Mouse (Mus musculus): ENCODE measurements at regions not wholly inside any gene's neighbourhood (a gene's known extent, or its start where the extent isn't known, plus 50 kb on each side); places are given as distances from the start of the nearest gene placed in this dataset.

DNA sequence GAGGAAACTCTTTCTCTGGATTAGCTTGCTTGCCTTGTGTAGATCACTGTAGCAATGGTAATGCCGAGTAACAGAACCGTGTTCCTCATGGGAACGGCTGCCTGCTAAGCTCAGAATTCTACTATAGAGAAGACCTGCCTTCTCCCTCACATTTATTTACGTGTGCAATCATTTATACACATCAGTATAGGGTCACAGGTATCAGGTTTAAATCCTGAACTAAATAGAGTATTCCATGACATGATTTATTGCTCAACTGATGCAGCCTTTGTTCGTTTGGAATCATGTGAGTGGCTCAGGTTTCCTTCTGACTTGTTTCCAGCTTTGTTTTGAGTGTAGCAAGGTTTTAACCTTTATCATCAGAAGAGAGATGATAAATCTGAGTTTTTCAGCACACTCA is 329.4 kb downstream of the Galc start:
- no peak for DNase-seq
- intact Hi-C loops (cut with DNase I): no loop called here

DNA sequence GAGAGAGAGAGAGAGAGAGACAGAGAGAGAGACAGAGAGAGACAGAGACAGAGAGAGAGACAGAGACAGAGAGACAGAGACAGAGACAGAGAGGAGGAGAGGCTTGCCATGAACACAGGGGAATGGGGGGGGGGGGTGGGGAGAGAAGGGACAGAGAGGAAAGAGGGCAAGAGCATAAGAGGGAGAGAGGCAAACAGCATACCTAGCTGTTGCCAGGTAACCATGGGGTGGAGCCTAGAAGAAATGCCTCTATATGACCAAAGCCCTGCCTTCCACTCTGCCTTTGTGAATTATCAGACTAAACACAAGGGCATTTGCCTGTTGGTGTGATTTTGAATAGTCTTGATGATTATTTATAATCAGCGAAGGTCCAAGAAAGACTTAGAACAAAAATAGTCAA is 332.2 kb downstream of the Galc start:
- intact Hi-C loops (cut with DNase I): no loop called here
- DNase-seq: no peak

DNA sequence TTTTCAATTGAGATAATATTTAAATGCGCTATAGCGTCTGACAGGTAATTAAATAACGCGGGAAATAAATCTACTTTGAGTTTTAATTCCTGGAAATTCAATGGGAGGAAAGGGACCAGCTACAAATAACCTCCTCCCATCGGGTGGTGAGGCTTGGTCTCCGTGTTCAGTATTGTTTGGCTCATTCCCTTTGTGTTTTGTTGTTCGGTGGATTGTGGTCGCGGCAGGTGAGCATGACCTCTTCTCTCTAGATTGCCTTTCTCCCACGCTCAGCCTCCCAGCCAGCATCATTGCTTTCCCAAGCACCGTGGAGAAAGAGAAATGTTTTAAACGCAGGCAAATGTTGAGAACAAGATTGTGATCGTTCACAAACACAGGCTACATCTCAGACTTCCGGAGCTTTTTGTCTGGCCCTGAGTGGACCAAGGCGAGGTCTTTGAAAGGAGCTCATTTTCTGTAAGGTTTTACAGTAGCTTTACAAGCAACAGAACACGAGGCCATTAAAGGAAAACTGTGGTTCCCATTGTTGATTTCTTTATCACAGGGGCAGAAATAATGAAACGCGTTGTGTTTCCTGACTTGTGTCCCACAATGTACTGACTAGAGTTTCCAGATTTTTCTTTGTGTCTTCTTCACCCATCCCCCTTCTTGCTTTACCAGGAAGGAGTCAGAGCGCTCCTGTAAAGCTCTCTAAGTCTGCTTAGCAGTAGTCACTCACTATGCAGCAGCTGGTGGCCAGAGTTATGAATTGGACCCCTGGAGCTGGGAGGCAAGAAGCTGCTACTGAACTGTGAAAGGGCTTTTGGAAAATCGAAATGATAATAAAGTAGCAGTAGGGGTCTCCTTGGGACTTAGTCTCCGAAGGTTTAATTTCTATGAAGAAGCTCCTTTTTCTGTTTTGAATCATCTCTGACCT is 337.7 kb downstream of the Galc start:
- intact Hi-C loops (cut with DNase I): no loop called here
- DNase-seq: no peak

GRCm38 (mm10) chr12:97918416-97918815 is 340.8 kb downstream of the Galc start:
- intact Hi-C loops (cut with DNase I): no loop called here
- DNase-seq: no peak

- intact Hi-C loops (cut with DNase I): no loop called here
Measured at GRCm38 (mm10) chr12:97915026-97915425, 344.2 kb downstream of the Galc start.

DNA sequence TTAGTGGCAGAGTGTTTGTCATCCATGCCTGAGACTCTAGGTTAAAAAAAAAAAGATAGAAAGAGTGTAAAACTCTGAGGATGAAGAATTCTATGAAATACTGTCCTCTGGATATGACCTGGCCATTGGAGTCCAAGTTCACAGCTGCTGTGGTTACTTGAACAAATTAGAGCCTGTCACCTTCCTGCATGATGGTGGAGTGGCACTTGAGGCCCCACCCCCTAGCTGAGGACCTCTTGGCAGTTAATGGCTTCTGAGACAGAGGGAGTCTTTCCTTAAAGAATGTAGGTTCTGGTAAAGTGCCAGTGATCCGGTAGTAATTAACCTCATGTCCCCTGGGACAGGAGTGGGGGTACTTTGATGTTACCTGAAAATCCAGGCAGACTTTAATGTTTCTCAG is 346.5 kb downstream of the Galc start:
- no peak for DNase-seq
- intact Hi-C loops (cut with DNase I): no loop called here

More at GRCm38 (mm10) chr12:97915026-97915425, 344.2 kb downstream of the Galc start:
- DNase-seq: no peak

DNA sequence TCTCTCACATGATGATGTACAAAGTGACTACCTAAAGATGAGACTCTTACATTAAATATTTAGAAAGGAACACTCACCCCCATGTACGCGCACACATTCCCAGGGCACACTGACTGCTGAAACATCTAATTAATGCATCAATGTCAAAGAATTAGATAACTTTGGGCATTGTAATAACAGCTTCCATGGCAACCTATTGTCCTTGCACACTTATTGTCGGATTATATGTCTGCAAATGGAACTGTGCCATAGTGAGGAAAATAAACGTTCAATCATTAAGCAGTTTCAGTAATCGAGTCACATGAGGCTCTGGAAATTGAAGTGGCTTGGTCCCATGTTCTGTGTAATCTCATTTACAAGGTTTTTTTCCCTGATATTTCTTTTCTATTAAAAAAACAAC is 360.0 kb downstream of the Galc start:
- intact Hi-C loops (cut with DNase I): no loop called here
- no peak for DNase-seq

GRCm38 (mm10) chr12:97898178-97898577 is 361.1 kb downstream of the Galc start:
- no peak for DNase-seq
- intact Hi-C loops (cut with DNase I): no loop called here

GRCm38 (mm10) chr12:97895981-97896380 is 363.3 kb downstream of the Galc start:
- intact Hi-C loops (cut with DNase I): no loop called here
- no peak for DNase-seq

DNA sequence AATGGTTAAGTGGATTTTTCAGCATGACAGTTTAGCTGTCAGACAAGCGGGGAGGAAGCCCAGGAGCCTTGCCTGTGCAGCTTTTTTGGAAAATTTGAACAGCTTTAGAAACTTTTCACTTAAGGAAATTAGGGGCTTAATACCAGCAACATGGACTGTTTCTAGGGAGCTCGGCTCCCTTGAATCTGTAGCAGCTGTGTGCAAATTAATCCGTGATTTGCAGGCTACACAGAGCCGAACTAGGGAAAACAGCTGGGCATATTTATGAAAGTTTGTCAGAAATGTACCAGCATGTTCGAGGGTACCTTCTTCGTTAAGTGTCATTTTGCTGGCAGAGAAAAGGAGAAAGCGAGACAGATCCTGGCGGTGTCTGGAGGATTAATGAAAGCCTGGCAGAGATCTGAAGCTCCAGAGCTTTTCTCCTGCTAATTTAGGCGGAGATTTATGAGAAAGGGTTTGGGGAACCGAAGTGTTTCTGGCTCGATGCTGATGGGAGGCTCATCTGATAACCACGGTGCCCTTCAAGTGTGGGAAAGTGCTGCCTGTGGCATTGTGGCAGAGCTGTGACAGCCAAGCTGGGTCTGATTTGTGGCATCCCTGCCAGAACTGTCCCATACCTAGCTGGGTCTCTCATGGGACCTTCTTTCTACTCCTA is 370.3 kb downstream of the Galc start:
- intact Hi-C loops (cut with DNase I): no loop called here
- no peak for DNase-seq

DNA sequence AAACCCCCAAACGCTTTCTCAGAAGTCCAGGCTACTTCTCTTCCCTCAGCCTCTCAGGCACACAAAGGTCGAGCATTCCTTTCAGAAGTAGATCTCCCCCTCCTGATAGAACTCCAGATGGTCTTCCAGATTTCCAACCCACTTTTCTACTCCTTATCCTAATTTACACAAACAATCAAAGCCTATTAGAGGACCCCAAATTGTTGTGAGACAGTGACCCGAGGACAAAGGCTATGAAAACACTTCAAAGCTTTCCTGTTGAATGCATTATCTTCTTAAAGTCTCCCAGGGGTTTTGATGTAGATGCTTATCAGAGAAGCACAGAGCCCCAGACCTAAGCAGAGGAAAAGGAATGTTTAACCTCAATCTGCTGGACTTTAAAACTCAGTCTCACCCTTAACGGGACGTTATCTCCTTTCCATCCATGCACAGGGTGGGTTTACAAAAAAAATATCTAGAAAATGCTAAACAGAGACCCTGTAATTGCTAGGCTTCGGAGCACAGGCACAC is 370.9 kb downstream of the Galc start:
- DNase-seq: no peak
- intact Hi-C loops (cut with DNase I): no loop called here

DNA sequence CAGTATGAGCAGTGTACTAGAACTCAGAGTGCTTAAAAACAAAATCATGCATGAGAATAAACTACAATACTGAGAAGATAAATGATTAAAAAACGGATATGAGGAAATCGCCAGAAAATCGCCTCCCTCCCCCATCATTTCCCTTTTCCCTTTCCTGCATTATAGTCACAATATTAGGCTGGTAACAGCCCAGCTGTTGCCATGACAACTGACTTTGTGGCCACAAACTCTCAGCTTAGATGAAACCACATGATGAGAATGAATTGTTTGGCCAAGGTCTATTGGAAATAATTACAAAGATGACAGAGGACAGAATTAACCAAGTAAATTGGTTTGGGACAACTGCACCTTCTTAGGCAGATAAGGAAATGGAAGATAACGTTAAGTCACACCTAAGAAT is 376.8 kb downstream of the Galc start:
- no peak for DNase-seq
- intact Hi-C loops (cut with DNase I): no loop called here

DNA sequence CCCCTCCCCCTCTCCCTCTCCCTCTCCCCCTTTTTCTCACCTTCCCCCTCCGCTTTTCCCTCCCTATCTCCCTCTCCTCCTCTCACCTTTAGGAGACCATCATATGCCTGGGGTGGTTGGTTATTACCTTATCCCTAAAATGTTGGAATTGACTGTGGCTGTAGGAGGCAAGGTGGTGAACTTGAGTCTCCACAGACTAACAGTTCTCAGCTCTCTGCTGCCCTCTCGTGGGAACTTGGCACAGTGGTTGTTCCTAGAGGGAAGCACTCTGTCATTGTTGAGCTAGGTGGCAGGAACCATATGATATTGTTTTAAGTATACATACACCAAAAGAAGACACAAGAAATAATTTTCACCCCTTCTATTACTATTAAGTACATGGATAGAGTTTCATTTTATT is 386.9 kb downstream of the Galc start:
- intact Hi-C loops (cut with DNase I): loop anchor here (5.0 kb wide), 1 partner anchor 310 kb away; no protein-coding TSS in a partner anchor
- peak; percentile 61 to 81 for DNase-seq

GRCm38 (mm10) chr12:97862921-97863320 is 396.3 kb downstream of the Galc start:
- intact Hi-C loops (cut with DNase I): no loop called here
- no peak for DNase-seq

DNA sequence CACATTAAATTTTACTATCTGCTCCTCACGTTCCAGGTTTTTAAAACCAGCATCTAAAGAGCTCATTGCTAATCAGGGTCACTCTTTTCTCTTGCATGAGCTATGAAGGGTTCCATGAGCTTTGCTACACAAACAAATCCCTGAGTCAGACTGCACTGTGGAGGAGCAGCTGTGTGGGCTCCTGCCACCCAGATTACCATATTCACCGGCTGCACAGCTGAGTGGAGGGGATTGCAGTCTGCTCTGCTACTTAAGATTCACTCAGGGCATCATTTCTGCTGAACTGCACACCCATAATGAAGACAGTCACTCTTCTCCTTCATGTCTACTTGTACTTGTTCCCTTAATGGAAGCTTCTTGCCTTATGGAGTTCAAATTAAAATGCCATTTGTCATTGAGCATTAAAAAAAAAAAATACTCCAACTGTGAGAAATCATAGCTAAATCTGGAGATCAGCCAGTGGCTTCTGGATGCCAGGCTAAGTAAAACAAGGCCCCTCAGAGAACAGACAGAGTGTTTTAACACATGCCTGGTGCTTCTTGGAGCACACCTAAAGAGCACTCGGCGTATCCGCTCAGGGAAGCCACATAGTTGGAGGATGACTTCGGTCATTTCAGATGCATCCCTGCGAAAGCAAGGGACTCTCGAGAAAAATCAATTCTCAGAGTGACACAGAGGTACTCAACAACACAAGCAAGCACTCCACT is 422.9 kb downstream of the Galc start:
- intact Hi-C loops (cut with DNase I): no loop called here
- DNase-seq: no peak

DNA sequence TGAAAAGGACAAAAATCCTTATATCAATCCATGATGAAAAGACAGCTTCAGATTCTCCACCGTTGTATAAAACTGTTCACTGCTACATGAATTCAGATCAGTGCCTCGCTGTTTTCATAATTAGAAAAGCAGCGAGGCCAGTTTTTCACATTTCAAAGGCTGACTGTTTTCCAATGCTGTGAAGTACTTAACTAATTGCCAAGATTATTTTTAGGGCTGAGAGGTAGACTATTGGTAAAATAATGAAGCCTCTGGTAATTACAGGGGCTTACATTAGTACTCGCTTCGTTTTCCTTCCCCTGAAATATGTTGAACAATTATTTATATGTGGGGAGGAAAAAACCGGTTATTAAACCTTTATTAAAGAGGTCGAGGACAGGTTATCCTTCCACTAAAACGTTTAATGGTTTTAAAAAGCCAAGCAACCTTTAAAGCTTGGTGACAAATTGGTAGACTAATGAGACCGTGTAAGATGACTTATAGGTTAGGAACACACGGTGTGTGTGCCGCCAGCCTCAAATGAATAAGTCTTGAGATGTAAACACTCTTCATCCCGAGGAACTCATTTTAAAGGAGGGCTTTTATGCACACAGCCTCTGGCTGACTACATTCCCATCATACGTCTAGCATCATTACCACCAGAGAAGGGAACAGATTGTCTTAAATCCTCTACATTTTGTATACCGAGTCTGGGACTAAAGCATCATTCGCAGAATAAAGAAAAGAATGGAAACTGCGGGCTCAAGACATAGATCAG is 465.7 kb downstream of the Galc start:
- intact Hi-C loops (cut with DNase I): no loop called here
- DNase-seq: no peak

- no peak for DNase-seq
- intact Hi-C loops (cut with DNase I): no loop called here
Measured at GRCm38 (mm10) chr12:97783476-97783875, 475.8 kb downstream of the Galc start.

- intact Hi-C loops (cut with DNase I): no loop called here
- DNase-seq: no peak
Measured at GRCm38 (mm10) chr12:97759116-97759515, 500.1 kb downstream of the Galc start.

DNA sequence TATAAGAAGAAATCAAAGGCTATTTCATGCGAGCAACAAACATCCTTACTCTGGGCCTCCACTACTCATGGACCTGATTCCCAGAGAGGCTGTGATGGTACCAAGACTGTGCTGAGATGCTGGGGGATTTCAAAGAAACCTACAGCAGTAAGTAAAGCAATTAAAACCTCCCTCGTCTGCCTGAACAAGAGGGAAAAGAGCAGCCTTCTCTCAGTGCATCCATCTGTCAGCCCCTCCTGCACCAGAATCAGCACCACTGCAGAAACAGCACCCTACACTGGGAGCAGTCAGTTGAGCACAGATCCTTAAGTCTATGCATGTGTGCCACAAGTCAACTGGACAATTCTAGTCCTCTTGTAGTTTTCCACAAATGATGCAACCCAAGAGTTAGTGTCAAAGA is 500.6 kb downstream of the Galc start:
- intact Hi-C loops (cut with DNase I): no loop called here

GRCm38 (mm10) chr12:97750166-97750565 is 509.1 kb downstream of the Galc start:
- intact Hi-C loops (cut with DNase I): no loop called here

More for the DNA sequence above, 500.6 kb downstream of the Galc start:
- DNase-seq: no peak

More at GRCm38 (mm10) chr12:97750166-97750565, 509.1 kb downstream of the Galc start:
- DNase-seq: no peak
